8 mouse cellular contexts compared by ENCODE assay signal in genomic region chr19:55838389-55839035, GRCm38 (mm10).
DNase-seq lines count a peak whose midpoint lies in the region; ATAC-seq lines count a peak whose summit lies in the region.

No protein-coding gene starts in this region.

- H3K4me2 ChIP-seq in kidney, embryonic 14.5 days (replicated peaks; ENCODE audit: low read depth, low read length), result no peak overlapping the region; the same call in 1 of the 2 replicates
- H3K4me2 ChIP-seq in embryonic facial prominence, embryonic 15.5 days (replicated peaks), result peak overlapping the region; percentile 31
- H3K4me2 ChIP-seq in intestine, embryonic 16.5 days (ENCODE audit: low read depth, low read length), result peak overlapping the region; percentile 38
- H3K4me2 ChIP-seq in midbrain, embryonic 16.5 days (ENCODE audit: low read length), result peak overlapping the region; percentile 23

- H3K9ac ChIP-seq in kidney, embryonic 14.5 days (ENCODE audit: low read depth, low read length), result no peak overlapping the region
- no peak overlapping the region for H3K9ac ChIP-seq in embryonic facial prominence, embryonic 15.5 days
- 0 out of 2 replicates have a peak overlapping the region, but pooled peaks have one; percentile 56 for H3K9ac ChIP-seq in intestine, embryonic 16.5 days (ENCODE audit: low read depth, low read length)
- no peak overlapping the region for H3K9ac ChIP-seq in midbrain, embryonic 16.5 days (ENCODE audit: low read depth, low read length)

- 39% methylated on average over 5 of the region's 5 CpGs for WGBS in kidney, embryonic 14.5 days
- WGBS in embryonic facial prominence, embryonic 15.5 days, result 47% methylated on average over 5 of the region's 5 CpGs
- WGBS in intestine, embryonic 16.5 days, result 18% methylated on average over 5 of the region's 5 CpGs
- 31% methylated on average over 5 of the region's 5 CpGs for WGBS in midbrain, embryonic 16.5 days

- H3K4me1 ChIP-seq in kidney, embryonic 14.5 days (ENCODE audit: control insufficient read depth, insufficient read depth, low read length), result peaks cover 38% of the 10 kb centered on the region
- peaks cover 65% of the 10 kb centered on the region for H3K4me1 ChIP-seq in embryonic facial prominence, embryonic 15.5 days
- peaks cover 39% of the 10 kb centered on the region for H3K4me1 ChIP-seq in intestine, embryonic 16.5 days (ENCODE audit: control insufficient read depth, insufficient read depth, low read length)
- H3K4me1 ChIP-seq in midbrain, embryonic 16.5 days (ENCODE audit: control insufficient read depth, insufficient read depth, low read length), result peaks cover 29% of the 10 kb centered on the region

- peak overlapping the region; percentile 67; the same call in 1 of the 2 replicates for H3K27ac ChIP-seq in kidney, embryonic 14.5 days (ENCODE audit: low read depth, low read length)
- H3K27ac ChIP-seq in embryonic facial prominence, embryonic 15.5 days (replicated peaks), result peak overlapping the region; percentile 88
- H3K27ac ChIP-seq in intestine, embryonic 16.5 days (ENCODE audit: low read length), result peak overlapping the region; percentile 87
- H3K27ac ChIP-seq in midbrain, embryonic 16.5 days (ENCODE audit: low read length), result peak overlapping the region; percentile 44

- H3K9me3 ChIP-seq in kidney, embryonic 14.5 days (ENCODE audit: control insufficient read depth, low read length), result peaks cover 3% of the 10 kb centered on the region; the same call in 1 of the 2 replicates
- no peaks in the 10 kb centered on the region for H3K9me3 ChIP-seq in embryonic facial prominence, embryonic 15.5 days (replicated peaks)
- H3K9me3 ChIP-seq in intestine, embryonic 16.5 days (ENCODE audit: control insufficient read depth, low read length), result no peaks in the 10 kb centered on the region
- H3K9me3 ChIP-seq in midbrain, embryonic 16.5 days (replicated peaks; ENCODE audit: control insufficient read depth, low read length, poor library complexity, severe bottlenecking), result no peaks in the 10 kb centered on the region

- H3K4me3 ChIP-seq in kidney, embryonic 14.5 days (ENCODE audit: low read length), result no peak overlapping the region
- H3K4me3 ChIP-seq in embryonic facial prominence, embryonic 15.5 days (replicated peaks), result no peak overlapping the region
- no peak overlapping the region for H3K4me3 ChIP-seq in intestine, embryonic 16.5 days (ENCODE audit: low read length)
- H3K4me3 ChIP-seq in midbrain, embryonic 16.5 days (ENCODE audit: low read depth, low read length), result no peak overlapping the region

- no peaks in the 10 kb centered on the region for H3K36me3 ChIP-seq in kidney, embryonic 14.5 days (ENCODE audit: control insufficient read depth, insufficient read depth, low read length)
- H3K36me3 ChIP-seq in embryonic facial prominence, embryonic 15.5 days, result no peaks in the 10 kb centered on the region
- no peaks in the 10 kb centered on the region; the same call in 1 of the 2 replicates for H3K36me3 ChIP-seq in intestine, embryonic 16.5 days (ENCODE audit: control insufficient read depth, insufficient read depth, low read length)
- no peaks in the 10 kb centered on the region for H3K36me3 ChIP-seq in midbrain, embryonic 16.5 days (ENCODE audit: control insufficient read depth, insufficient read depth, low read length)

- ATAC-seq in kidney, embryonic 14.5 days (ENCODE audit: low FRiP score, low TSS enrichment), result no peak
- ATAC-seq in embryonic facial prominence, embryonic 15.5 days (ENCODE audit: insufficient number of reproducible peaks, low FRiP score, low TSS enrichment, low read depth), result no peak
- ATAC-seq in intestine, embryonic 16.5 days, result peak; percentile 80
- ATAC-seq in midbrain, embryonic 16.5 days, result no peak

- no peak for DNase-seq in kidney, postnatal 14 days
- no peak for DNase-seq in gastrocnemius, adult 8-10 months (ENCODE audit: low spot score in 2 of 2)
- DNase-seq in thymus, postnatal 36 days, result no peak
- no peak for DNase-seq in embryo, embryonic 9.5 days (ENCODE audit: extremely low spot score)

- no peaks in the 10 kb centered on the region for H3K27me3 ChIP-seq in kidney, embryonic 14.5 days (ENCODE audit: control insufficient read depth, insufficient read depth, low read length)
- no peaks in the 10 kb centered on the region for H3K27me3 ChIP-seq in embryonic facial prominence, embryonic 15.5 days
- H3K27me3 ChIP-seq in intestine, embryonic 16.5 days (replicated peaks; ENCODE audit: control insufficient read depth, insufficient read depth, low read length), result no peaks in the 10 kb centered on the region
- H3K27me3 ChIP-seq in midbrain, embryonic 16.5 days (ENCODE audit: control insufficient read depth, insufficient read depth, low read depth, low read length), result no peaks in the 10 kb centered on the region
